Mouse (Mus musculus): ENCODE results near the gene Rrm1.

DNA sequence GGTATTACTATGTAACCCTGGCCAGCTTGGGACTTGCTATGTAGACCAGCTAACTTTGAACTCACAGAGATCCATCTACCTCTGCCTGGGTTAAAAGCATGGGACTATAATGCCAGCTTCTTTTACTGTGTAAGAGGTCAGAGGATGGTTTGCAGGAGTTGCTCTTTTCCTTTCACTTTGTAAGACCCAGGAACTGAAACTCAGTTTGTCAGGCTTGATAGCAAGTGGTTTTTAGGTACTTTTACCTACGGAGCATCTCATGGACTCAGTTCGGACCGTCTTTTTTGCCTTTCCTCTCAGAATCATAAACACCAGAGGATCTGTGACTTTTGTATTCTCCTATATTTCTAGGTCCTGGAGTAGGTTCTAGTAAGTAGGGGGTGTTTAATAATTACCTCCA is 45.2 kb upstream of the Rrm1 start:
- no peak for TF ChIP-seq CTCF (IDR thresholded peaks at IDR 0.05; ENCODE audit: insufficient read depth, low read depth, low read length)
- TF ChIP-seq POLR2A (IDR thresholded peaks at IDR 0.05; ENCODE audit: insufficient read depth, low read depth, low read length): no peak

All from olfactory bulb, adult 2 months (tissue).